Mouse (Mus musculus): ENCODE data around the gene Hist1h1e.

GRCm38 (mm10) chr13:23593051-23593770 lies 29.1 kb downstream of the Hist1h1e start:
- TF ChIP-seq CTCF (IDR thresholded peaks at IDR 0.05; ENCODE audit: extremely low read depth, insufficient read length, insufficient replicate concordance, low read depth, low read length), result no peak
- no peak for TF ChIP-seq POLR2A (IDR thresholded peaks at IDR 0.05; ENCODE audit: low read depth, low read length)
